Mouse (Mus musculus): ENCODE measurements around the gene Etv5. TPM values are rescaled to one million over a fixed set of nuclear protein-coding genes. Genes with fewer than 3 reads are reported as not detected.
"Not testable (repeated sequence)": the region's sequence is repeated elsewhere in the genome, so short reads cannot be mapped to it uniquely, and the experiment has no call there.

Etv5 gene
- polyA plus RNA-seq, 1 experiment from 2014 or later: 32.1 TPM

DNA sequence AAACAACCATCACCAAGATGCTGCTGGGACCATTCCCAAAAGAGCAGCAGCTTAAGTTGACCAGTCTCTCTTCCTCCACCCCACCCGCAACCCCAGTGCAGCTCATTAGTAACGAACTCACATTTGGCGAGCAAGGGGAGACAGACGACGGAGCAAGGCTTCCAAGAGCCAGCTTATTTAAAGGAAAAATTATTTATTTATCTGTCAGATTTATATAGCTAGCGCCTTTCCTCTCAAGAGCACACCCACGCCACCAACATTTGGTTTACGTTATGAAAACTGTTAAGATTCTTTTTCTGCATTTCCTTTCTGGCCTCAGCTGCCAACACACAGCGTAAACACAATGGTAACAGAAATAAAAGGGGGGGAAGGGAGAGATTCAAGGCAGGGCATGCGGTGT lies 34.0 kb downstream of the Etv5 start:
- H3K4me1 ChIP-seq (replicated peaks): 0 out of 2 replicates have a peak, but pooled peaks cover 3% of the 10 kb centered on the region
- no peaks in the 10 kb centered on the region for H3K36me3 ChIP-seq
- H3K9me3 ChIP-seq: no peaks in the 10 kb centered on the region
- H3K4me2 ChIP-seq: no peak overlapping the region
- H3K4me3 ChIP-seq: no peak overlapping the region
- H3K27ac ChIP-seq (replicated peaks): no peak overlapping the region
- 78% methylated on average over 10 of the region's 10 CpGs for WGBS
- no peak for ATAC-seq (ENCODE audit: low FRiP score, low read depth)
- H3K9ac ChIP-seq: no peak overlapping the region
- no peaks in the 10 kb centered on the region for H3K27me3 ChIP-seq

- ATAC-seq (ENCODE audit: low FRiP score, low read depth): no peak
- Histone ChIP-seq H3K4me2 (no peak overlapping the region), H3K4me3 (no peak overlapping the region), H3K4me1 (replicated peaks) (0 out of 2 replicates have a peak, but pooled peaks cover 3% of the 10 kb centered on the region), H3K27me3 (no peaks in the 10 kb centered on the region), H3K27ac (replicated peaks) (no peak overlapping the region), H3K9ac (no peak overlapping the region), H3K36me3 (no peaks in the 10 kb centered on the region), H3K9me3 (no peaks in the 10 kb centered on the region)
- WGBS: 95% methylated on average over 4 of the region's 4 CpGs
Measured at GRCm38 (mm10) chr16:22403715-22404114, 35.8 kb downstream of the Etv5 start.

DNA sequence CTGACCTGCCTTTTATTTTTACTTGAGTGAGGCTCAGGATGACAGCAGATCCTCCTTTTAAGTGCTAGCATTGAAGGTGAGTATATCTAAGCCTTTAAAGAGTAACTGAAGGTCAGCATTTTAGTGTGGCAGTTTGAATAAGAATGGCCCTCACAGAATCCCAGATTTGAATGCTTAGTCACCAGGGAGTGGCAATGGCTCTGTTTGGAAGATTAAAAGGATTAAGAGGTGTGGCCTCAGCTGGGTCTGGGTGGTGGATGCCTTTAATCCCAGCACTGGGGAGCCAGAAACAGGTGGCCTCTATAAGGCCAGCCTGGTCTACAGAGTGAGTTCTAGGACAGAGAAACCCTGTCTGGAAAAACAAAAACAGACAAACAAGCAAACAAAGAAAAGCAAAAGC lies 36.9 kb downstream of the Etv5 start:
- no peaks in the 10 kb centered on the region for H3K27me3 ChIP-seq
- no peak overlapping the region for H3K9ac ChIP-seq
- H3K36me3 ChIP-seq: no peaks in the 10 kb centered on the region
- 0 out of 2 replicates have a peak, but pooled peaks cover 3% of the 10 kb centered on the region for H3K4me1 ChIP-seq (replicated peaks)
- H3K27ac ChIP-seq (replicated peaks): no peak overlapping the region
- ATAC-seq (ENCODE audit: low FRiP score, low read depth): no peak
- no peak overlapping the region for H3K4me2 ChIP-seq
- H3K9me3 ChIP-seq: no peaks in the 10 kb centered on the region
- no peak overlapping the region for H3K4me3 ChIP-seq

DNA sequence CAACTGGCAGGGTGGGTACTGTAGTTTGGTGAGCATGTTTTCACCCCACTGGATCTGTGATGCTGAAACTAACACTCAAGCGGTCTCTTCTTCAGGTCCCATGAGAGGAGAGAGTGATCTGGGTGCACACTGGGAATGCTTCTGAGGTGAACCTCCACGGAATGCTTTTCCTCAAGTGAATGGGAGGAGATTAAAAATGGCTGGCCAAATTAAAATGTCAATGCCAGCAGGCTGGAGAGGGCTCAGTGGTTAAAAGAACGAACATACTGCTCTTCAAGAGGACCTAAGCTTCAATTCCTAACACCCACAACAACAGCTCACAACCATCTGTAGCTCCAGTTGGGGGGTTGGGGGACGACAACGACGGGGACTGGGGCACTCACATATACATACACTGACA lies 39.3 kb downstream of the Etv5 start:
- no peaks in the 10 kb centered on the region for H3K27me3 ChIP-seq
- no peaks in the 10 kb centered on the region for H3K4me1 ChIP-seq (replicated peaks)
- H3K4me3 ChIP-seq: no peak overlapping the region
- 89% methylated on average over 6 of the region's 6 CpGs for WGBS
- H3K36me3 ChIP-seq: no peaks in the 10 kb centered on the region
- H3K4me2 ChIP-seq: no peak overlapping the region
- H3K9ac ChIP-seq: no peak overlapping the region
- H3K9me3 ChIP-seq: no peaks in the 10 kb centered on the region
- no peak overlapping the region for H3K27ac ChIP-seq (replicated peaks)
- ATAC-seq (ENCODE audit: low FRiP score, low read depth): no peak

DNA sequence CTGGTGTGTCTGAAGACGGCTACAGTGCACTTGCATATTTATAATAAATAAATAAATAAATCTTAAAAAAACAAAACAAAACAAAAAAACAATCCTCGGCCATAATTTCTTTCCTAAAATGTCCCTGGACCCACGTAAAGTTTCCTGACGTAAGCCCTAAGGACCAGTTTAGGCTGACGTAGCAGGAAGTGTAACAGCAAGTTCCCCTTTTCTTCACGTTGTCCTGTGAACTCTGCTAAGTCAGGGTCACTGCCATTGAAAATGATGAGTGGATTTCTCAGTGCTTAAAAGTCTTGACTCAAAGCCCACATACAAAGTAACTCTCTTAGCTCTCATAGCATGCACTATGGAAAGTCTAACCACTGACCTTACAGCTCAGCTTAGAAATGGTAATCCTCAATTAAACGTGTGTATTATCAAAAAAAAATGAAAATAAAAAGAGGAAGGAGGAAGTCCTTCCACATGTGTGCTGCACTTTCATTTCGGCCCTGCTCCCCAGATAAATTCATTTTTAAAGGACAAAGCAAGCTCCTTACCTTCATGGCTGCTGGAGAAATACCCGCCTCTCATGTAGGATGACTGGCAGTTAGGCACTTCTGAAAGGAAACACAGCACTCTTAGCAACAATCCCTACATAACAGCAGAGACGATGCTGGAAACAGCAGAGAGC lies 40.6 kb downstream of the Etv5 start:
- no peaks in the 10 kb centered on the region for H3K9me3 ChIP-seq
- H3K9ac ChIP-seq: no peak overlapping the region
- H3K4me2 ChIP-seq: no peak overlapping the region
- WGBS: 92% methylated on average over 10 of the region's 10 CpGs
- H3K36me3 ChIP-seq: no peaks in the 10 kb centered on the region
- no peak for ATAC-seq (ENCODE audit: low FRiP score, low read depth)
- H3K27ac ChIP-seq (replicated peaks): no peak overlapping the region
- no peaks in the 10 kb centered on the region for H3K4me1 ChIP-seq (replicated peaks)
- H3K4me3 ChIP-seq: no peak overlapping the region
- H3K27me3 ChIP-seq: no peaks in the 10 kb centered on the region

DNA sequence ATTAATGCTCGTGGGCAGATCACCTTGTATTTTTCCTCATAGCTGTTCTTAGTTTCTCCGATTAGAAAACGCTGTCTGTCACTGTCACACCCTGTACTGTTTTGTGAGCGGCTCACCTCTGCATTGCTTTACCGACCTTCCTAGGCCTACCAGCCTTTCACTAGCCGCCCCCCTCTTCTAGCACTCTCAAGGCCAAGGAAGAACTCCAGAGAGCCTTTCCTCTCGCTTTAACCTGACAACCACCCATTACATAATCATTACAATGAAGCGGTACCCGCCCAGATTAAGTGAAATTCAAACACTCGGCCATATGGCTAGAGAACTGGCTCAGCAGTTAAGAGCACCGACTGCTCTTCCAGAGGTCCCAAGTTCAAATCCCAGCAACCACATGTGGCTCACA lies 41.2 kb downstream of the Etv5 start:
- no peaks in the 10 kb centered on the region for H3K27me3 ChIP-seq
- H3K36me3 ChIP-seq: no peaks in the 10 kb centered on the region
- no peaks in the 10 kb centered on the region for H3K9me3 ChIP-seq
- no peaks in the 10 kb centered on the region for H3K4me1 ChIP-seq (replicated peaks)
- no peak overlapping the region for H3K27ac ChIP-seq (replicated peaks)
- 88% methylated on average over 11 of the region's 11 CpGs for WGBS
- H3K9ac ChIP-seq: no peak overlapping the region
- no peak overlapping the region for H3K4me3 ChIP-seq
- no peak overlapping the region for H3K4me2 ChIP-seq
- ATAC-seq (ENCODE audit: low FRiP score, low read depth): no peak

DNA sequence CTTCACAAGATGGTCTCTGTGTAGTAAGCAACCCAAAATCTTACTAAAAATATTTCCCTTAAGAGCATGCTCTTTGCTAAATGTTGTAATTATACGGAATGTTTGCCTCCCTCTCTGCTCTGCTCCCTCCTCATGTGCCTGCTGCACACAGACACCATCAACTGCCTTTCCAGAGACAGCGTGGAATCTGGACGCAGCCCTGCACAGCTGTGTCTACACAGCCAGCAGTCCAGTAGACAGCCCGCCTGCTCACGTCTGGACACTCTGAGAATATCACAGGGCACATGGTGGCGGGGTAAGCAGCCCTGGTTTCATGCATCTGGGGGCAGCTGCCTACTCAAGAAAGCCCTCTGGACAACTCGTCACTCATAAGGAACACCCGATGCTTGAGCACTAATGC lies 43.1 kb downstream of the Etv5 start:
- WGBS: 83% methylated on average over 8 of the region's 8 CpGs
- Histone ChIP-seq H3K36me3 (no peaks in the 10 kb centered on the region), H3K9me3 (no peaks in the 10 kb centered on the region), H3K4me2 (no peak overlapping the region), H3K27me3 (no peaks in the 10 kb centered on the region), H3K27ac (replicated peaks) (no peak overlapping the region), H3K4me3 (no peak overlapping the region), H3K9ac (no peak overlapping the region), H3K4me1 (replicated peaks) (no peaks in the 10 kb centered on the region)
- no peak for ATAC-seq (ENCODE audit: low FRiP score, low read depth)

- Histone ChIP-seq H3K9ac (no peak overlapping the region), H3K27ac (replicated peaks) (no peak overlapping the region), H3K27me3 (no peaks in the 10 kb centered on the region), H3K4me3 (no peak overlapping the region), H3K4me1 (replicated peaks) (no peaks in the 10 kb centered on the region), H3K9me3 (no peaks in the 10 kb centered on the region), H3K4me2 (no peak overlapping the region), H3K36me3 (no peaks in the 10 kb centered on the region)
- WGBS: 79% methylated on average over 15 of the region's 15 CpGs
- peak; percentile 42; the same call in 1 of the 2 replicates for ATAC-seq (ENCODE audit: low FRiP score, low read depth)
Measured at GRCm38 (mm10) chr16:22395093-22395844, 44.2 kb downstream of the Etv5 start.

GRCm38 (mm10) chr16:22390348-22390897 lies 49.1 kb downstream of the Etv5 start:
- Histone ChIP-seq H3K9me3 (no peaks in the 10 kb centered on the region), H3K4me1 (replicated peaks) (0 out of 2 replicates have a peak, but pooled peaks cover 6% of the 10 kb centered on the region), H3K27me3 (no peaks in the 10 kb centered on the region), H3K9ac (no peak overlapping the region), H3K4me3 (no peak overlapping the region), H3K4me2 (no peak overlapping the region), H3K36me3 (no peaks in the 10 kb centered on the region), H3K27ac (replicated peaks) (no peak overlapping the region)
- no peak for ATAC-seq (ENCODE audit: low FRiP score, low read depth)
- WGBS: 78% methylated on average over 9 of the region's 9 CpGs

- ATAC-seq (ENCODE audit: low FRiP score, low read depth): peak; percentile 66; the same call in 1 of the 2 replicates
- Histone ChIP-seq H3K4me2 (no peak overlapping the region), H3K9me3 (no peaks in the 10 kb centered on the region), H3K27me3 (no peaks in the 10 kb centered on the region), H3K36me3 (no peaks in the 10 kb centered on the region), H3K4me3 (no peak overlapping the region), H3K9ac (no peak overlapping the region), H3K4me1 (replicated peaks) (0 out of 2 replicates have a peak, but pooled peaks cover 6% of the 10 kb centered on the region), H3K27ac (replicated peaks) (no peak overlapping the region; the same call in 1 of the 2 replicates)
- 59% methylated on average over 13 of the region's 13 CpGs for WGBS
Measured at GRCm38 (mm10) chr16:22389146-22389911, 50.2 kb downstream of the Etv5 start.

GRCm38 (mm10) chr16:22387731-22388130 lies 51.8 kb downstream of the Etv5 start:
- ATAC-seq (ENCODE audit: low FRiP score, low read depth): no peak
- no peaks in the 10 kb centered on the region for H3K9me3 ChIP-seq
- H3K27ac ChIP-seq (replicated peaks): no peak overlapping the region
- H3K4me1 ChIP-seq (replicated peaks): 0 out of 2 replicates have a peak, but pooled peaks cover 6% of the 10 kb centered on the region
- no peak overlapping the region for H3K4me3 ChIP-seq
- H3K4me2 ChIP-seq: no peak overlapping the region
- H3K36me3 ChIP-seq: no peaks in the 10 kb centered on the region
- 94% methylated on average over 6 of the region's 6 CpGs for WGBS
- no peak overlapping the region for H3K9ac ChIP-seq
- H3K27me3 ChIP-seq: no peaks in the 10 kb centered on the region

GRCm38 (mm10) chr16:22382018-22382417 lies 57.5 kb downstream of the Etv5 start:
- H3K4me2 ChIP-seq; ATAC-seq (ENCODE audit: low FRiP score, low read depth): not testable (repeated sequence)

More at GRCm38 (mm10) chr16:22382018-22382417, 57.5 kb downstream of the Etv5 start:
- not testable (repeated sequence) for H3K9me3 ChIP-seq; H3K4me1 ChIP-seq (replicated peaks); H3K27me3 ChIP-seq; H3K36me3 ChIP-seq; H3K9ac ChIP-seq; H3K27ac ChIP-seq (replicated peaks); H3K4me3 ChIP-seq
- 91% methylated on average over 6 of the region's 7 CpGs for WGBS

Measured in hindbrain, embryonic 15.5 days (tissue).